Mouse (Mus musculus) left cerebral cortex, adult 6 months (tissue): Measurements from ENCODE around the gene Ppcs. TPM values are rescaled to one million over a fixed set of nuclear protein-coding genes. Genes with fewer than 3 reads are reported as not detected.

Experiments
- long read RNA-seq, 2 experiments: library from polyadenylated mRNA; unstranded; transcript quantifications; one replicate each; pipeline ENCODE4 v2.0.0; 2019 to 2020
- polyA plus RNA-seq: library from polyadenylated mRNA; unstranded; fragments of <200 nt; fragmentation: Nextera tagmentation; gene quantifications from 2 replicates; pipeline ENCODE4 v1.2.3, GENCODE M21; 2021

Gene Ppcs
- polyA plus RNA-seq = 13.6 and 18.8 TPM in 2 replicates
- long read RNA-seq, experiment 1, transcript Ppcs-201 (3 exons, 1,443 nt) = major isoform, 51 of 66 reads
- long read RNA-seq, experiment 1, partial matches to known transcripts = 0 of 66 reads
- long read RNA-seq, experiment 1, other reads (novel, unspliced or antisense) = 15 of 66 reads
- long read RNA-seq, experiment 2, transcript Ppcs-201 (3 exons, 1,443 nt) = major isoform, 22 of 27 reads
- long read RNA-seq, experiment 2, partial matches to known transcripts = 2 of 27 reads
- long read RNA-seq, experiment 2, other reads (novel, unspliced or antisense) = 3 of 27 reads

DNA sequence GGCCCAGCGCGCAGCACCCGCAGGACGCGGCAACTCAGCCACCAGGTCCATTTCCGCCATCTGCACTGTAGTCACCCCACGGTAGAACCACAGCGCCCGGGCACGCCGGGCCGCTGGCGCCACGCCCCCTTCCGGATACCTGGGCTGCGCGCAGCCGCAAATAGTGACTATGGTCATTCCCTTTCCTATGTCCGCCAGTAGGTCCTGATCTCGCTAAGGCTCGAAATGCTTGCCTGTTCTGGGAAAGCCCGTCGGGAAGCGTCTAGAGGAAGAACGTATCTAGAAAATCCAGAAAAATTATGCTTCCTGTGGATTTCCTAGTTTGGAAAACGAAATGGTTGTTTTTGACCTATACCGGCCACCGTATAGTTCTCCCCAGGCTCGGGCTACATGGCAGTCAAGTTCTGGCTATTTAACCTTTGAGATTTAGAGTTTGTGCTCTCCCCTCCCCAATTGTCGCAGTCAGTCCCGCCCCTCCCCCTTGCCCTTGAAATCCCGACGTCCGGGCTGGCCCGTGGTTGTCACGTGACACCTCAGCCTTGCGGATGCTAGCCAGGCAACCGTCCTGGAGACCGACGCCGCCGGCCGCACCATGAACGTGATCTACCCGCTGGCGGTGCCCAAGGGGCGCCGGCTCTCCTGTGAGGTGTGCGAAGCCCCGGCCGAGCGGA is at the start of gene Ppcs, which contains the start of gene Zmynd12:
Gene Ppcs, minus strand, starts transcription at position 127 of the 671 bp plus-strand sequence.
Gene Zmynd12, plus strand, starts transcription at position 521 of the 671 bp plus-strand sequence.

DNA sequence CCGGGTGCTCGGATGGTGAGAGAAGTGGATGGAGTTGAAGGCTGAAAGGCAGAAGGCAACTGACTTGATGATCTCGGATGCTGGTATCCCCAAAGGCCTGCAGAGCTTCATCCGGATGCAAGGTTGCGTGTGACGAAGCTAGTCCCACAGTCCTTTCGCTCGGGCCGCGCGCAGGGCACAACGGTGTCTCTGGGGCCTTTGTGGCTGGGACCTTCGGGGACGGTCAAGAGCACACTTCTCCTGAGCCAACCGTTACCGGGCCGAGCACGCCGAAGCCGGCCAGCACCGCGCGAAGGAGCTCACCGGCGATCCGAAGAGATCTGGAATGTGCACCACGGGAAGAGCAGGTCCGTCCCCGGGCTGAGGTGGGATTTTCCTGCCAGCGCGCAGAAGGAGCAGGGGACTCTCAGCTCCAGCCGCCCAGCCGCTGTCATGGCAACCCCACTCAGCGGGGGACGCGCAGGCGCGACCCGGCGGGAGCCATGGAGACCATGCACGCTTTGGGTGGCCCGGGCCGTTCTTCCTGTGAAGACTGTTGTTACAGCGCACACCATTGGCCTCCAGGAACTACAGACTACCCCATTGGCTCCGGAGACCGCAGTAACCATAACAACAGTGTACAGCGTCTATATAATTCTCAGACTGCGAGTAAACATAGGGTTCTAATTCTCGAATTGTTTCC is 7.0 kb downstream of the Ppcs start, which contains the start of gene Ccdc30:
Gene Ccdc30, minus strand, starts transcription at position 450 of the 682 bp plus-strand sequence.

Other genes with a start within 250 kb of the Ppcs start
- 8.6 and 13.2 TPM in 2 replicates for gene Zfp691, start 248.2 kb downstream of the Ppcs start, polyA plus RNA-seq
- gene Ermap, start 232.4 kb downstream of the Ppcs start, polyA plus RNA-seq = 0.18 and 0.22 TPM in 2 replicates
- 75.1 and 79.5 TPM in 2 replicates for gene Svbp, start 227.1 kb downstream of the Ppcs start, polyA plus RNA-seq
- 0.47 and 0.51 TPM in 2 replicates for gene Tmem269, start 204.2 kb downstream of the Ppcs start, polyA plus RNA-seq
- 19.5 and 21.6 TPM in 2 replicates for gene AU022252, start 189.7 kb downstream of the Ppcs start, polyA plus RNA-seq
- 2.5 TPM in 2 replicates for gene P3h1, start 189.5 kb downstream of the Ppcs start, polyA plus RNA-seq
- 0.29 TPM in 2 replicates for gene Cldn19, start 167.0 kb downstream of the Ppcs start, polyA plus RNA-seq
- gene Ybx1, start 127.8 kb downstream of the Ppcs start, polyA plus RNA-seq = 35.2 and 201 TPM in 2 replicates
- gene Ppih, start 101.9 kb downstream of the Ppcs start, polyA plus RNA-seq = 32.2 and 40.0 TPM in 2 replicates
- 9.3 and 9.8 TPM in 2 replicates for gene Ccdc30, start 6.9 kb downstream of the Ppcs start, polyA plus RNA-seq
- gene Zmynd12, start 394 bp upstream of the Ppcs start, polyA plus RNA-seq = 0.50 TPM in 1 of 2 replicates, not detected in the other
- 4.6 and 5.7 TPM in 2 replicates for gene Rimkla, start 70.2 kb upstream of the Ppcs start, polyA plus RNA-seq
- 20.8 and 43.3 TPM in 2 replicates for gene Foxj3, start 114.6 kb upstream of the Ppcs start, polyA plus RNA-seq
- 6.5 and 7.1 TPM in 2 replicates for gene Frg2f1, start 117.1 kb upstream of the Ppcs start, polyA plus RNA-seq
- not detected in 2 replicates for gene Guca2a, start 215.3 kb upstream of the Ppcs start, polyA plus RNA-seq
- not detected in 2 replicates for gene Guca2b, start 236.5 kb upstream of the Ppcs start, polyA plus RNA-seq